Mouse (Mus musculus) left cerebral cortex, postnatal 25 days (tissue): ENCODE measurements at regions not wholly inside any gene's neighbourhood (a gene's known extent, or its start where the extent isn't known, plus 50 kb on each side); places are given as distances from the start of the nearest gene placed in this dataset.
A peak's percentile ranks its signal among the peaks of the same experiment; 100 is the strongest.
"Not testable (repeated sequence)": the region's sequence is repeated elsewhere in the genome, so short reads cannot be mapped to it uniquely, and the experiment has no call there.

Experiments used
- DNase-seq, 2 experiments: peaks; one replicate each; pipeline ENCODE4 v3.0.0; 2022; ENCODE audit warnings: low spot score in 2 of 2, mixed read lengths in 1 of 2
- intact Hi-C: fragments of 180-260 bp; cut with DNase I; formaldehyde crosslinking; loops from one replicate; pipeline ENCODE4 v1.15.1; 2025

DNA sequence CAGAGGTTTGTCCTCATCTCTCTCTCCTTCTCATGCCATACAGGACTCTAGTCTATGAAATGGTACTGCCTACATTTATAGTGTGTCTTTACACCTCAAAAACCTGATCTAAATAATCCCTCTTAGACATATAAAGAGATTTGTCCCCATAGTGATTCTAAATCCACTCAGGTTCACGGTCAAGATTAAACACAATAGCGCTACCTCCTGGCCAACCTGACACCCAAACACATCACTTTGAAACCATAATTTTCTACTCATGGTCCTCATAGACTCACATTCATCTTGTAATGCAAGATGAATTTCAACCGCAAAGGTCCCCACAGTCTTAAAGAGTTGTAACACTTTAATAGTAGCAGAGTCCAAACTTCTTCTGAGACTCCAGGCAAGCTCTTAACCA is 118.0 kb upstream of the Fam78b start:
- no peak for DNase-seq
- intact Hi-C loops: no loop called here

DNA sequence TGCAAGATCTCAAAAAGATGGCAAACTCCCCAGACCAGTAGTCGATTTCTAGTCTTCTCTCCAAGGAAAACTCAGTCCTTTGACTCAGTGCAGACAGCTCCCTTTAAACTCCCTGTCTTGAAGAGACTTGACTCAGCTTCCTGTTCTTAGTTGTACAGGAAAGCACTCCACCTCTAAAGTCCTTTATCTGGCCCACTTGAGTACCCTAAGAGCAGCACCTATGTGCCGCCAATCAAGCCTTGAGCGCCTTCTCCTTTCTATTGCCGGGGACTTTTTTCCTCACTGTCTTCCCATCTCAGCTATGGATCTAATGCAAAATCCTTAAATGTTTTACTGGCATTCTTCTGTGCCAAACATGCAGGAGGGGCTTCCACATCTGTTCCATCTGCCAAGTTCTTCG is 105.3 kb upstream of the Fam78b start:
- intact Hi-C loops: no loop called here
- DNase-seq: no peak

DNA sequence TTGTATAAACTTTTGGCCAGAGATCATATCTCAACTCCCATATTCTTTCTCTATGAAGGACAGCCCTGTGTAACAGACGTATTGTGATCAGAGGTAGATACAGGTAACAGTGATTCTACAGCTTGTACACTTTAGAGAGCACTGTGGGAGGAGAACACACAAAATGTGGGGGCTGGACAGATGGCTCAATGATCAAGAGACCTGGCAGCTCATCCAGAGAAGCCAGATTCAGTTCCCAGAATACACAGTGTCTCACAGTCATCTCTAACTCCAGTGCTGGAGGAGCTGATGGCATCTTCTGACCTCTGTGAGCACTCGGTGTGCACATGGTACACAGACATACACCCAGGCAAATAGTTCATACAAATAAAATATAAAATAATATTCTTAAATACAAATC is 102.5 kb upstream of the Fam78b start:
- intact Hi-C loops: no loop called here
- DNase-seq: peak in 1 of 2 experiments; percentile 32

DNA sequence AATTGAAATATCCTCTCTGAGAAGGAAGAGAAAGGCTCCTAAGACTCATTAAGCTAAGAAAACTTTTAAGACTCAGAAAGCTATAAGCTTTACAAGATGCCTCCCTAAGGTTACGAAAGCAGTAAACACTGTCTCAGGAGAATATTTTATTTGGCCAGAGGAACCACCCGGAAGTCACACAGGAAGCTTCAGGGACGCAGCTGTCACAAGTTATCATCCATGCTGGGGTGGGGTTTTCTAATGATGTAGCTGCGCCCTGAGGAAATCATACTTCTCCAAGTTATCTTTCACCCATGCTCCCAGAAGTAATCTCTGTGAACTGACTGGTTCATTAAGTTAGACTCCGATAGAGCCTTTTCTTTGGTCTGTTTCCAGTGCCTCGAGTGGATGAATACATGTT is 102.0 kb upstream of the Fam78b start:
- DNase-seq: no peak
- intact Hi-C loops: no loop called here

DNA sequence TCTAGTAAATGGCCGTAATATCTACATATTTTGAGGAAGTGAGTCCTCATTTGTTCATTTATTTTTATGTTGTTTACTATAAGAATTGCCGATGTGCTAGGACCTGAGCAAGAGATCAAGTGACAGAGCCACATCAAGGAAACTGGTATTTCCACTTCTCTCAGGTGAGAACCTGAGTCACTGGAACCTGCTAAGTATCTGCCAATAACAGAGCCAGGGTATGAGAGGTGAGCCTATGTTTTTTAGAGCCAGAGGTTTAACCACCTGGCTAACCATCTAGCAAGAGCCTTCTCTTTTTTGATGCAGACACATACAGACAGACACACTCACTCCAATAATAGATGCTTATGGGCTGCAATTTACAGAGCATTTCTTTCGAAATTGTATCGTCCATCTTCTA is 101.2 kb upstream of the Fam78b start:
- no peak for DNase-seq
- intact Hi-C loops: no loop called here

DNA sequence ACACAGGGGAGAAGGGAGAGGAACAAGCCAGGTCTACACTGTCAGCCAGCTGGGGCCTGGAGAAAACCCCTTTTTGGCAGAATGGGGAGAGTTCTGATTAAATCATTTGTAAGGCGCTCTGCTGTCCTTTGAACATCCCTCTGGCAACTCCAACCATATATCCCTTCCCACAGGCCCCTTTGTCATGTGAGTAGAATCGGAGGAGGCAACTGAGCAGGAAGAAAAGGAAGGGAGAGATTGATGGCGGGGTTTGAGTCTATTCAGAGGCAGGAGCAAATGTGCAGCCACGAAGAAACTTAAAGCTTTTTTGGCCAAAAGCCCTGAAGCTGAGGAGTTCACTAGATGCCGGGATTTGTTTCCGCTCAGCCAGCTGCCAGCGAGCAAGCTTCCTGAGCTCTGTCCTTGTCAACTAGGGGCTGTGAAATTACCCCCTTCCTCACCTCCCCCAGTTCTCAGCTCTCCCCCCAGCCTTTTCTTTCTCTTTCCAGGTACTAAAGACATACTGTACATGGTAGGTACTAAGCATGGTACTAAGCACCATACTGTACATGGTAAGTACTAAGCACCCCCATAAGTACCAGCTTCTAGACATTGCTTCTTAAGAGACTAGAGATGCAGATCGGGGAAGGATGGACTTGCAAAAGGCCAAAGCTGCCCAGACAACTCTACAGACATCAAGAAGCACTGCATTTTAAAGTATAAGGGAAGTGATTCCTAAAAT is 100.6 kb upstream of the Fam78b start:
- intact Hi-C loops: no loop called here
- DNase-seq: no peak

DNA sequence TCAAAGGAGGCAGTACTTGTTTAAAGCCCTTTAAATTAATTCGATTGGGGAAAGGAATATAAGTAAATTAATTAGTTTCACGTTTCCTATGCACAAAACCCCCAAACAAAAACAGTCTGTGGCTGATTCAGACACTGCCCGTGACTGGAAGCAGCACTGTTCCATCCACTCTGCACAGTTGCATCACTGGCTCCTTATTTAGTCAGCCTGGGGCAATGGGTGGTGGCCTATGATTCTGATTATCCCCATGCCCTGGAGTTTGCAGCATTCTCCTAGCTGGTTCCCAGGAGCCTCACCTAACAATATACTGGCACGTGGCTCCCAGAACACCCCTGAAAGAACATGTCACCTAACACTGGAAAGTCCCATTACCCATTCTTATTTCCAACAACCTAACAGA is 99.6 kb upstream of the Fam78b start:
- intact Hi-C loops: no loop called here
- DNase-seq: no peak

DNA sequence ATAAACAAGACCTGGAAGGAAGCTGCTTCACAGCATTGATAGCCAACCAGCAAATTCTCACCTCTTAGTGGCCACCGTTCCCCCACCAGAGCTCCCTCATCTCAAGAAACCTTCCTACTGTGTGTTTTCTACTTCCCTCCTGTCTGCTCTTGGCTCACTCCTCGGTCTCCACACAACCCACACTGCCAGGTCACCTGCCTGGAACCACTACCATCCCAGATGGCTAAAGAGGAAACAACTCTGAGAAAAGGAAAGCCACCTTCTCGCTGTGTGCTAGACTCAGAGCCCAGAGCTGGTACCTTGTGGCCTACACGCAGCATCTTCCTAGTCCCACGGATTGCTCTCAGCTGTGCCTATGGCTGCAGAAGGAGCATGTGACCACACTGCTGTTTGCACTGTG is 97.8 kb upstream of the Fam78b start:
- DNase-seq: no peak
- intact Hi-C loops: no loop called here

DNA sequence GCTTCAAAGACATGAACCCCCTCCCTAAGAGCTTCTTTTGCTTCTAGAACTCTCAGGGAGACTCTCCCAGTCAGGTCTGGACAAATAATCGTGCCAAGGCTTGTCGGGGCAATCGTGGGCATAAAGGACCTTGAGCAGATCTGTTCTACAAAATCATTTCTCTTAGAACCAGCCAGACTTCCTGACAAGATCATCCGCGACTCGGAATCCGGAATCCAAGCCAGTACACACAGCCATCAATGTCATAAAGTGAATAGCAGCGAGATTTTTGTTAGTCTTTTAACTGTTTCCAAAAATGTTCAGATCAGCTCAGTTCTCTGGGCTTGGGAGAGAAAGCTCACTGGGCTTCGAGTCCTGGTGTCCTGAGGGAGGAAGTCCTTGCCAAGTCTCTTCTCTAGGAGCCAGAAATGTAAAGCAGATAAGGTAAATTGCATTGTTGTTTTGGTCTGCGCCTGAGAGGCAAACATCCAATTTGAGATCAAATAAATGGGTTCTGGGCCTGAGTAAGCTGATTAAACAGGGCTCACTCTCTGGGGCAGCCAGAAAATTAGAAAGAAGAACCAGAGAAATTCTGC is 92.9 kb upstream of the Fam78b start:
- DNase-seq: no peak
- intact Hi-C loops: no loop called here

DNA sequence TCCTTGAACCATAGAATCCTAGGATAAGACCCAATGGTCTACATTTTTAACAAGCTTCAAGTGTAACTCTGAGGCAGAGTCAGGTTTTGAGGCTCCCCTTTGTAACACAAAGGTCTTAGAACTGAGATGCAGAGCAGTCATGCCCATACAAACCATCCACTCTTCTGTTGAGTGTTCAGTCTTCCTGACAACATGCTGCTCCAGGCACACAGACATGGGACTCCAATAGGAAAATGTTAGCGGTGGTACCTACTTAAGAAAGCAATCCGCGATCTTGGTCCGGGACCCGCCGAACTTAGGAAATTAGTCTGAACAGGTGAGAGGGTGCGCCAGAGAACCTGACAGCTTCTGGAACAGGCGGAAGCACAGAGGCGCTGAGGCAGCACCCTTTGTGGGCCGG is 89.0 kb upstream of the Fam78b start:
- DNase-seq, intact Hi-C loops: not testable (repeated sequence)

DNA sequence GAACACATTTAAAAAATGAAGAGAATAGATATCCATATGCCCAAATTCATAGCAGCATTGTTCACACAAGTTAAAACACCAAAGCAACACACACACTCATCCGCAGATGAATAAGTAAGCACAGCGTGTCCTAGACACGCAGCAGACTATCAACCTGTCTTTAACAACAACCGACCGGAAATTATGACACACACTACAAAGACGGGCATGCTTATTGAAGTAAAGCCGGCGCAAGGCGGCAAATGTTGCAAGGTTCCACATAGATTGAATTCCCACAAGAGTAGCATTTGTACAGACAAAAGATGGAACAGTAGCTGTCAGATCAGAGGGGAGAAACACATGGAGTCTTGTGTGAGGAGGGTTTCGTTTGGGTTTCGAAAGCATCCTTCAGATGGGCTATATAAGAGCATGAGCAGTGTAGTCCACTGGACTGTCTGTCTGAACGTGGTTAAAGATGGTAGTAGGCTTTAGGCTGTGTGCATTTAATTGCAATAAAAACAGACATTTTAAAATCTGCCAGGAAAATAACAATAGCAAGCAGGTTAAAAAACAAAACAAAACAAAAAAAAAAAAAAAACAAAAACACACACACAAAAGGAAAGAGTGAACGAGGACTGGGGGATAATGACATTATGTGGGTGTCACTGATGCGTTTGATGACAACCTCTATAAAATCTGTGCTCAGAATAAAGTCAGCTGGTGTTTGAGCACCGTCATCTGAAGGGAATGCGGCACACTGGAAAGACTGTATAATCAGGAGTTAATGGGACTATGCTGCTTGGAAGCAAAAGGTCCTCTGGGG is 78.1 kb upstream of the Fam78b start:
- no peak for DNase-seq
- intact Hi-C loops: no loop called here

DNA sequence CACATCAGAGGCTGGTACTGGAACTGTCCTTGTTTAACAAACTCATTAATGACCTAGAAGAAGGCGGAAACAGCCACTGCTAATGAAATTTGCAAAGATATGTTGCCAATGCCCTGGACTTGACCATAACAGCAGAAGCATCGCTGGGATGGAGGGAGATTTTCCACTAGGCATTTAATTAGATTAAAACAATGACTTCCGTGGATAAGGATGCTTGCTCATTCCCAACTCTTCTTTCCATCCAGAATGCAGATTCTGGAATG is 77.6 kb upstream of the Fam78b start:
- DNase-seq: no peak

DNA sequence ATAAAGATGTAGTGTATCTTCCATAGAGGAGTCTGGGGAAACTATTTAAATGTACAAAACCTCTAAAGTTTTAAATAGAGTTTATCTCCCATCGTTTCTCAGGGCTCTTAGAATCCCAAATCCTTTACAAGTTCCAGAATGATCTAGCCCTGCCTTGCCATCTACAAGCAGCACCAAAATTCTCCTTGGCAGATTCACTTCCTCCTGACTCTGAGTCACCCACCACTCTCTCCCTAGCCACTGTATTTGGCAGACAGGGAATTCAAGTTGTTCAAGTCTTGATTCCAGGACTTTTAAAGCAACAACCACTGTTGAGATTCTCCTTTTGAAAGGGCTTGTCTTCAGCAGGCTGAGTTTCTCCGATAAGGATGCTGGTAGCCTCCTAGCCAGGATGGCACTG is 77.1 kb upstream of the Fam78b start:
- intact Hi-C loops: no loop called here
- DNase-seq: peak in 1 of 2 experiments; percentile 59

More for the DNA sequence above, 77.6 kb upstream of the Fam78b start:
- intact Hi-C loops: no loop called here

DNA sequence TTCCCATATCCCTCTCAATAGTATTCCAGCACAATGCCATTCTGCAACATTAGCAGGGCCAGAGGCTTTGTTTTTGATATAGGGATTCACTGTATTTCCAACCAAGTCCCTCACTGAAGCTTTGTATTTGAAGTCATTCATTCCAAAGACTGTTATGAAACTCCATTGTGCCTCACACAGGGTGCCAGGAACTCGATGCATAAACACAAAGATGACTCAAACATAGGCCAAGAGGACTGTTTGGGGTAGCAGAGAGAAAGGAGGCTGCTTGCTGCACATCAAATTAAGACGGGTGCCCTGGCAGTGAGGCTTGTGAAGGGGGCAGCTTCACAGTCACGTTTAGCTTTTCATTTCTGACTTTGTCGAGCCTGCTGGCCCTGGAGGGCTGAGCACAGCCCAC is 75.1 kb upstream of the Fam78b start:
- intact Hi-C loops: no loop called here
- no peak for DNase-seq

DNA sequence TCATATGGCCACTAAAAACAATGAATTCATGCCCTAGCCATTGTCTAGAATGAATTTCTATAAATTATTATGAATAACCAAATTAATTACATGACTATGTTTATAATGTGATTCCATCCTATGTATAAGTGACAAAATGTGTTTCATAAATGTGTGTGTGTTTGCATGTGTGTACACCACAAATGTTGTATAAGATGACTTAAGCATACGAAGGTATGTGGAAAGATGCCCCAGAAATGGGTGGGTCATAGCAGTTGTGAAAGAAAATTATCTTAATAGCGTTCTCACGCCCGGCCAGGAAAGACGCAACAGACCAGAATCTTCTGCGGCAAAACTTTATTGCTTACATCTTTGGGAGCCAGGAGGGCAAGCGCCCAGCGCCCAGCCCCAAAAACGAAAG is 61.5 kb upstream of the Fam78b start:
- DNase-seq, intact Hi-C loops: not testable (repeated sequence)

DNA sequence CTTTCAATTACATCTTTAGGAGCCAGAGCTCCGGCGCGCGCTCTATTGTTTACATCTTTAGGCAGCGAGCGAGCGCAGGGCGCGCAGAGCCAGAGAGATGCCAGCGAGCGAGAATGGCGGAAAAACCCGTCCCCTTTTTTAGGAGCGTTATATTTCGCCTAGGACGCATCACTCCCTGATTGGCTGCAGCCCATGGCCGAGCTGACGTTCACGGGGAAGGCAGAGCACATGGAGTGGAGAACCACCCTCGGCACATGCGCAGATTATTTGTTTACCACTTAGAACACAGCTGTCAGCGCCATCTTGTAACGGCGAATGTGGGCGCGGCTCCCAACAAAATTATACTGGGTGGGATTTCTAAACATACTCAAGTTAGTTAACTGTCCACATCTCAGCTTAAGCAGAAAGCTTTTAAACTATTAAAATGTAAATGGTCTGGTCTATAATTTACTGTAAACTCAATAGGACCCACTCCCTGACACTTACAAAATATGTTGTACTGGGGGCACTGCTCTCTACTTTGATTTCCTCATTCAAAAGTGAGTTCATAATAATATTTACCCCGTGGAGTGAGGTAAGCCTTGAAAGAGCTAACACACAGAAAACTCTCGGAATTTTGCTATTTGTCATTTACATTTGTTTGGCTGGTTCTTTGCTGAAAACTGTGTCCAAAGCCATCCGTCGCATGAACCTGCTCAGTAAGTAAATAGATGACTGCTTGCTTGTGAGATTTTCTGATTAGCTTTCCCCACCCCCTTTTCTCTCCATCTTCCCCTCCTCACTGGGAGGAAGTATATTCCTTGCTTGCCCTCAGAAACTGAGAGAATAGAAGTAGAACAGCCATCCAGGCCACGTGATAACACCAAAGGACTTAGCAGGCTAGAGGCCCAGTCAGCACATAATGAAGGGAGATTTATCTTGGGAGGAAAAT is 60.8 kb upstream of the Fam78b start:
- intact Hi-C loops, DNase-seq: not testable (repeated sequence)

DNA sequence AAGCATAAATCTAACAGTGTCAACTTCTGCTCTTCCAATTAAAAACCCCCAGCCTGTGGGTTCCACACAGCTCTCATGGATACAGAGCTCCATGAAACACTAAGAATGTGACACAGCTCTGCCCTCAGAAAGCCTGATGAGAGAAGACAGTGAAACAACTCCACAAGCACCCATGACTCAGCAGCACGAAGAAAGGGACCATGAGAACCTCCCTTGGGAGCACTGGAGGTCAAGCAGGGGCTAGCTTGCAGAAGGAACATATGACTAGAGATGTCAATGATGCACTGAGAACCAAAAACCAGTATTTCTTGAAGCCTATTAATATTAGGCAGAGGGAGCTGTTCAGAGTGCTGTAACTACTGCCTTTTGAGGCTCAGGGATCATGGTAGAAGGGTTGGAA is 59.0 kb upstream of the Fam78b start:
- intact Hi-C loops: no loop called here
- no peak for DNase-seq

DNA sequence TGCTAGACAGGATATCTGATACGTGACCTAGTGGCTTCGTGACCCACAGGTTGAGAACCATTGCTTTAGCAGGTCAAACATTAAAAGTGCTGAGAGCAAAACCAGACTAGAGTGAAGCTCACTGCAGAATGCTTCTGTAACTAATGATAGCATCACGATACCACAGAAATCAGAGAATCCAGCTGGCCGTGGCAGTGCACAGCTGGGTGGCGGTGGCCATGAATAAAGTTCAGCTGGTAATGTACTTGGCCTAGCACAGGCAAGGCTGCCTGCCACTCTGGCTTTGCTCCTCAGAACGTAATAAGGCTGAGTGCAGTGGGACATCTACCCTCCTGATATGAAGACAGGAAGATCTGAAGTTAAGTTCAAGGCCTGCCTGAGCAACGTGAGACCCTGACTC is 56.7 kb upstream of the Fam78b start:
- no peak for DNase-seq
- intact Hi-C loops: no loop called here

DNA sequence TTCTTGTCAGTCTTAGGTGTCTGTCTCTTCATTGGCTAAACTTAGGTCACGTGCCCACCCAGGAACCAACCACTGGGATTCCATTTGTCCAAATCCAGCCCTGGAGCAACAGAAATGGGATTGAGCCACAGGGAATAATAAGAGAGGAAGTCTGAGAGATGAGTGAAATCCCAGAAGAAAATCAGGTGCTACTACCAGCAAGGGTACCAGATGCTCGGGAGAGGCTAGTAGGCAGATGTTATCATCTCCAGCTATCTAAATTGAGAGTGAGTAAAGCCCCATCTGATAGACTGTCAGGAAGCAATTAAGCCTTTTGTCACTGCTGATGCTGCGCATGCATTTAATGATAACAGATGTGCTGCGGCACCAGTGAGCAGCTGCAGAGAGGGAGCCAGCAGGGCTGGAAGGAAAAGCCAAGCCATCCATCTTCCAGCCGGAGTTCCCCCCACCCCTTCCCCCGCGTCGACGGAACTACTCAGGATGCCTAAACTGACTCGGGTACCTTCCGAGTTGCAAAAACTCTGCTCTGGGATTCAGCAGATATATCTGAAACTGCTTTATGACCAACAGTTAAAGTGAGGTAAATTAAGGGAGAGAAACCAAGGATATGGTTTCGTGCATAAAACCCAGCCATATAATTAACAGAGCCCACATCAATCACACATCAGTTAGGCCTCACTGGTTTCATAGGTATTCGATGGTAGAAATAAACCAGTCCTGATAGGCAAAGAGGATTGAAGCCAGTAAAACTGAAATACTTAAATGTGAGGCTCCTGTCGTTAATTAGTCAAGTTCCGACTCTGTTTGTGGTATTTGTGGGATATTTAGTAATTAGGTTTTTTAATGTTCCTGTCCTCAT is 53.1 kb upstream of the Fam78b start:
- DNase-seq: peak in 1 of 2 experiments; percentile 9
- intact Hi-C loops: no loop called here
